ENCODE assay signal across 8 mouse cellular contexts in the genomic region with DNA sequence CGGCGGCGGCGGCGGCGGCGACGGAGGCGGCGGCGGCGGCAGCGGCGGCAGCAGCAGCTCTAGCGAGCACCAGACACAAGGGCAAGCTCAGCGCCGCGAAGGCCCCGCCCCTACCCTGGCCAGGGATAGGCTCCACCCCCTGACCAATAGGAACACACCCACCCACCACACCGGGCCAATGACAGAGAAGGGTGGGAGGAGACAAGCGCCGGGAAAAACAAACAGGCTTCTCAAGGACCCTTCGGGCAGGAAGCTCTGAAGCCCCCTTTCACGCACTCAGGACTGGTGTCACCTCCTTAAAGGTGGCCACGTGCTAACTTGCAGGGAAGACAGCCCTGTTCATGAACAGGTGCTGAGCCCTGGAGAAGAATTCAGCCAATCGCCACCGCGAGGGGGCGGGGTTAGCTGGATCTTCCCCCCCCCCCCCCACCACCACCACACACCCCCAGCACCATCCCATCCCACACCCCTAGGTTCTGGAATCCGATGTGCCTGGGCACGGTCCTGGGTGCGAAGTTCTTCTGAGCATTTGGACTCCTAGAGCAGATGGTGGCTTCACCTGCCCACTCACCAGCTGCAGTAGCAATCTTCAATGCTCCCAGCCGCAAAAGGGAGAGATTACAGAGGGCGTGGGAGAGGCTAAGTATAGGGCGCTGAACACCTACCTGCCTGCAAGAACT. TPM values are rescaled to one million over a fixed set of nuclear protein-coding genes. Genes with fewer than 3 reads are reported as not detected.
DNase-seq lines count a peak whose midpoint lies in the region; ATAC-seq and TF ChIP-seq lines count a peak whose summit lies in the region.

A gene (minus strand): TSS at position 83 of the 680 bp plus-strand sequence.

- H3K36me3 ChIP-seq in forebrain, postnatal 0 days (ENCODE audit: insufficient read depth): no peaks in the 10 kb centered on the region
- no peaks in the 10 kb centered on the region for H3K36me3 ChIP-seq in liver, postnatal 0 days (replicated peaks; ENCODE audit: insufficient read depth, low read length)
- no peaks in the 10 kb centered on the region for H3K36me3 ChIP-seq in neural tube, embryonic 15.5 days

- H3K4me3 ChIP-seq in forebrain, postnatal 0 days (ENCODE audit: low read depth, low read length): peak within 1 kb of the TSS; percentile 72
- H3K4me3 ChIP-seq in liver, postnatal 0 days (ENCODE audit: low read depth, low read length): peak within 1 kb of the TSS; percentile 56
- H3K4me3 ChIP-seq in neural tube, embryonic 15.5 days (replicated peaks): peak within 1 kb of the TSS; percentile 86

- no peaks in the 10 kb centered on the region for H3K4me1 ChIP-seq in forebrain, postnatal 0 days (ENCODE audit: insufficient read depth)
- peaks cover 8% of the 10 kb centered on the region; the same call in 1 of the 2 replicates for H3K4me1 ChIP-seq in liver, postnatal 0 days (ENCODE audit: insufficient read depth)
- peaks cover 14% of the 10 kb centered on the region for H3K4me1 ChIP-seq in neural tube, embryonic 15.5 days

- peak; percentile 35 for DNase-seq in NIH3T3 (ENCODE audit: low read depth)
- peak; percentile 97 for DNase-seq in cerebellum, adult 8-10 months
- DNase-seq in forebrain, postnatal 0 days: peak; percentile 96
- peak; percentile 70 for DNase-seq in heart, postnatal 25 days (ENCODE audit: low spot score)
- DNase-seq in large intestine, adult 2 months (ENCODE audit: low read depth, low spot score): peak; percentile 14
- peak; percentile 86 for DNase-seq in liver, postnatal 0 days
- DNase-seq in testis, postnatal 14 days (ENCODE audit: low spot score): peak; percentile 94

- intact Hi-C loops in heart, postnatal 25 days (cut with DNase I): no loop called here

- TF ChIP-seq CTCF in forebrain, postnatal 0 days (IDR thresholded peaks at IDR 0.05; ENCODE audit: low read depth): no peak
- TF ChIP-seq CTCF in liver, postnatal 0 days (IDR thresholded peaks at IDR 0.05; ENCODE audit: low read depth): no peak

- ATAC-seq in forebrain, postnatal 0 days: peak; percentile 98
- peak; percentile 100 for ATAC-seq in liver, postnatal 0 days
- peak; percentile 98 for ATAC-seq in neural tube, embryonic 15.5 days (ENCODE audit: low FRiP score)

- peak within 1 kb of the TSS; percentile 92 for H3K27ac ChIP-seq in forebrain, postnatal 0 days (ENCODE audit: low read depth, low read length)
- no peak within 1 kb of the TSS for H3K27ac ChIP-seq in liver, postnatal 0 days (ENCODE audit: low read depth)
- peak within 1 kb of the TSS; percentile 94 for H3K27ac ChIP-seq in neural tube, embryonic 15.5 days (replicated peaks)

- WGBS in forebrain, postnatal 0 days: under 1% methylated on average over 24 of the region's 35 CpGs
- WGBS in large intestine, adult 2 months: 1% methylated on average over 20 of the region's 35 CpGs
- 2% methylated on average over 16 of the region's 35 CpGs for WGBS in liver, postnatal 0 days (ENCODE audit: insufficient replicate concordance)
- WGBS in neural tube, embryonic 15.5 days: 1% methylated on average over 29 of the region's 35 CpGs

- no peaks in the 10 kb centered on the region for H3K9me3 ChIP-seq in forebrain, postnatal 0 days (ENCODE audit: low read length)
- H3K9me3 ChIP-seq in liver, postnatal 0 days (ENCODE audit: low read length): no peaks in the 10 kb centered on the region
- H3K9me3 ChIP-seq in neural tube, embryonic 15.5 days (replicated peaks): no peaks in the 10 kb centered on the region

- H3K9ac ChIP-seq in forebrain, postnatal 0 days: peak within 1 kb of the TSS; percentile 81
- H3K9ac ChIP-seq in liver, postnatal 0 days (replicated peaks): no peak within 1 kb of the TSS
- peak within 1 kb of the TSS; percentile 85 for H3K9ac ChIP-seq in neural tube, embryonic 15.5 days (replicated peaks)

- H3K27me3 ChIP-seq in forebrain, postnatal 0 days (ENCODE audit: insufficient read depth, low read length): no peaks in the 10 kb centered on the region
- H3K27me3 ChIP-seq in liver, postnatal 0 days (ENCODE audit: insufficient read depth, low read length): peaks cover 40% of the 10 kb centered on the region
- no peaks in the 10 kb centered on the region for H3K27me3 ChIP-seq in neural tube, embryonic 15.5 days (replicated peaks)

- H3K4me2 ChIP-seq in forebrain, postnatal 0 days (ENCODE audit: low read depth): peak within 1 kb of the TSS; percentile 58
- peak within 1 kb of the TSS; percentile 91 for H3K4me2 ChIP-seq in liver, postnatal 0 days (ENCODE audit: low read depth, low read length)
- peak within 1 kb of the TSS; percentile 71 for H3K4me2 ChIP-seq in neural tube, embryonic 15.5 days

- TF ChIP-seq EP300 in liver, postnatal 0 days (IDR thresholded peaks at IDR 0.05; ENCODE audit: low read depth): no peak

RNA-seq across cellular contexts. Expression of the gene that starts here (rescaled TPM):
- 56.0 and 63.3 TPM in 2 replicates for total RNA-seq in forebrain, postnatal 0 days (2014; rRNA removed)
- 41.5 and 58.9 TPM in 2 replicates for polyA plus RNA-seq in forebrain, postnatal 0 days (2015; fragmentation: Nextera tagmentation; extraction: Ambion mirVana)
- total RNA-seq in heart, postnatal 25 days (2021): 1 to 10 TPM in 1 of 2 experiments, under 1 TPM in 1; 0.26 to 1.3 TPM
- polyA plus RNA-seq in large intestine, adult 2 months (2012; rRNA removed): 0.22 and 0.41 TPM in 2 replicates
- 0.02 TPM in 1 of 2 replicates, not detected in the other for polyA plus RNA-seq in liver, postnatal 0 days (2015; fragmentation: Nextera tagmentation; extraction: Ambion mirVana)
- 48.8 and 64.9 TPM in 2 replicates for polyA plus RNA-seq in neural tube, embryonic 15.5 days (2015; fragmentation: Nextera tagmentation; extraction: Ambion mirVana)

Comparison
In these comparisons a context has a peak if more than half of its experiments do, and no peak if none do; other contexts are left out.
1. RNA of the gene that starts here (total RNA-seq): 56.0 to 63.3 TPM in forebrain, postnatal 0 days; 0.26 to 1.3 TPM in heart, postnatal 25 days; every median in the first group is over 10 times any median in the second.
2. RNA of the gene that starts here (polyA plus RNA-seq): 48.8 to 64.9 TPM in neural tube, embryonic 15.5 days and 41.5 to 58.9 TPM in forebrain, postnatal 0 days; 0.22 to 0.41 TPM in large intestine, adult 2 months and 0.02 TPM in liver, postnatal 0 days; every median in the first group is over 10 times any median in the second.
3. Peak in DNase-seq in large intestine, adult 2 months; RNA of the gene not detected or under 1 TPM.
4. Peak in DNase-seq, ATAC-seq, H3K4me3 ChIP-seq and H3K4me2 ChIP-seq in liver, postnatal 0 days; RNA of the gene not detected or under 1 TPM.
5. DNase-seq: peak in every context shown above with its lines; median percentile 97 in cerebellum, adult 8-10 months; 96 in forebrain, postnatal 0 days; 94 in testis, postnatal 14 days; 86 in liver, postnatal 0 days; 70 in heart, postnatal 25 days; 35 in NIH3T3; 14 in large intestine, adult 2 months.
6. Peak in every context shown above with its lines, with median percentiles within 50 percentile points of each other: ATAC-seq, H3K4me2 ChIP-seq and H3K4me3 ChIP-seq.